Mouse (Mus musculus) ovary, postnatal 36 days (tissue): ENCODE results near the gene Aip.

ENCODE experiments used
- DNase-seq: peaks from one replicate; pipeline ENCODE4 v3.0.0; 2022; ENCODE audit warnings: low spot score, mixed read lengths

Aip gene

DNA sequence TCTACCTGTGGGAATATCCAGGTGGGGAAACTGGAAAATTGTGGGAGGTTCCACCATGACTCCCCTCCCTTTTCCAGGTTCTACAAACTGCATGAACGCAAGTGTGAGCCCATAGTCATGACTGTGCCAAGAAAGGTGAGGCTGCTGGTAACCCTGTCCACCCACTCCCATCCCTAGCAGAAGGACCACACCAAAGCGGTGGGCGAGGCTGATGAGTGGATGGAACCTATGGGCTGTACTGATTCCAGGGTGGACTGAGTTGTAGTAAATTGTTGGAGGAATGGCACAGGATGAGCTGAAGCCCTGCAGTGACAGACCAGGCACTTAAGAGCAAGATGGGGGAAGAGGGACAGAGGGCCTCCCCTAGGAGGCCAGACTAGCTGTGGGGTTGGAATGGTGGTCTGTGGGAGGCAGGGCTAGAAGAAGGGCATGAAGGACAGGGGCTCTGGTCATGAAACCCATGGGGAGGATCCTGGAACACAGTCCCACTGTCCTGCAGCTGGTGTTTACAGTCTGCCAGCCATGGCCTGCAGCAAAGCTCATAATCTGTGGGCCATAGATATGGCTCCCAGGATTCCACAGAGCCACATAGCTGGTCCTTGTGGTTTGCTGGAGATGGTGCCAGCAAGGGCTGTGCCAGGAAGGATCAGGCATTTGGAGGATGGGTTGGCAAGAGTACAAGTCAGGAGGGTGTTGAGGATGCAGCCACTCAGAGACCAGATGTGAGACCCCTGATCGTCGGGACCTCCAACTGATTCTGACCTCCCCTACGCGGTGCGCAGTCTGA lies 27.0 kb upstream of the Aip start:
- no peak for DNase-seq

DNA sequence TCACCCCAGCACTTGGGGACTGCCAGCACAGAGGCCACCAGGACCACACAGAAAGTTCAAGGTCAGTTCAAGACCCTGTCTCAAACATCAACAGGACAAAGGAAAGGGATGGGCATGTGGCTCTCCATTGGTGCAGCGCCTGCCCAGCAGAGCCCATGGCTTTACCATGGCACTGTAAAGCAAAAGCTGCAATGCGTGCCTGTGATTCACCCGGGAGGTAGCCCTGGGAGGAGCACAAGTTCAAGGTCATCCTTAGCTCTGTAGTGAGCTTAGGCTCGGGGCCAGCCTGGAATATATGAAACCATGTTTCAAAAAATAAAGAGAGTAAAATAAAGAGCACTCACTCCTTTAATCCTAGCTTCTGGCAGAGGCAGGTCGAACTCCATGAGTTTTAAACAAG lies 26.2 kb upstream of the Aip start:
- no peak for DNase-seq

DNA sequence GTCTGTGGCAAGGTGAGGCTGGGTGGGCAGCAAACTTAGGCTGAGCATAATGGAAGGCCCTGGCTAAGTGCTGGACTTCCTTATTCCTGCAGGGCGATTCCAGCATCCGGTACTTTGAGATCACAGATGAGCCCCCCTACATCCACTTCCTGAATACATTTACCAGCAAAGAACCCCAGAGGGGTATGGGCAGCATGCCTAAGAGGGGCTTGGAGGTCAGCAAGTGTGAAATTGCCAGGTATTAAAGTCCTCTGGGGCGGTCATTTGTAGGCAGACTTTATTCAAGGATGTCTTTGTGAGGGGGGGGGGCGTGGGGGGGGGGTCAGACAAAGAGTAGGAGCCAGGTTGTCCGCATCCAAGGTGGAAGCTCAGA lies 25.8 kb upstream of the Aip start:
- DNase-seq = no peak

DNA sequence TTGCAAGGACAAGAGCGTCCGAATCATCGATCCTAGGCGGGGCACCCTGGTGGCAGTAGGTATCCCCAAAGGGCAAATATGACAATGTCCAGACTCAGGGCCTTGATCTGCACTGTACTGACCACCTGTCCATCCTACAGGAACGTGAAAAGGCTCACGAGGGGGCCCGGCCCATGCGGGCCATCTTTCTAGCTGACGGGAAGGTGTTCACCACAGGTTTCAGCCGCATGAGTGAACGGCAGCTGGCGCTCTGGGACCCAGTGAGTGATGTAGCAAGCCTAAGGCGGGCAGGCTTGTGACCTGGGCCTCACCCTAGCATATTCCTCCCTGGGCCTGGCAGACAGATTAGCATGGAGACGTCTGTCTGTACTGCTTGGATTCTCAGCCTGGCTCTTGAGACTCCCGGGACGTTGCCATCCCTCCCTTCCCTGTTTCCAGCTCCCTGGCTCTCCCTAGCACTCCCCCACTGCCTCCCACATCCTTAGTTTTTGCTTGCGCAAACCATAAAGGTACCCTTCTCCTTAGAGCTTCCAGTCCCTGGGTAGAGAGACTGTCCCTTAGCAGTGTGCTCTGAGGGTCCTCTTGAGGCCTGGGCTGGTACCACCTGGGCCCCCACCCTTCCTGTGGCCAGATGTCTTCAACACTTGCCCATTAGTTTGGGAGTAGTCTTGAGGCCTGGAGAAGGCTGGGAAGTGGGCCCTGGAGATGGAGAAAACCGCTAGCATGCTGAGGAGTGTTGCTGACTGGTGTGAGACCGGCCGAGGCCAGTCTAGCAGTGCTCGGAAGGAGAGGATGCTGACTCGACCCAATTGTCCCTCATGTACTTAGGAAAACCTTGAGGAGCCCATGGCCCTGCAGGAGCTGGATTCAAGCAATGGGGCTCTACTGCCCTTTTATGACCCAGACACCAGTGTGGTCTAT lies 25.2 kb upstream of the Aip start:
- no peak for DNase-seq

DNA sequence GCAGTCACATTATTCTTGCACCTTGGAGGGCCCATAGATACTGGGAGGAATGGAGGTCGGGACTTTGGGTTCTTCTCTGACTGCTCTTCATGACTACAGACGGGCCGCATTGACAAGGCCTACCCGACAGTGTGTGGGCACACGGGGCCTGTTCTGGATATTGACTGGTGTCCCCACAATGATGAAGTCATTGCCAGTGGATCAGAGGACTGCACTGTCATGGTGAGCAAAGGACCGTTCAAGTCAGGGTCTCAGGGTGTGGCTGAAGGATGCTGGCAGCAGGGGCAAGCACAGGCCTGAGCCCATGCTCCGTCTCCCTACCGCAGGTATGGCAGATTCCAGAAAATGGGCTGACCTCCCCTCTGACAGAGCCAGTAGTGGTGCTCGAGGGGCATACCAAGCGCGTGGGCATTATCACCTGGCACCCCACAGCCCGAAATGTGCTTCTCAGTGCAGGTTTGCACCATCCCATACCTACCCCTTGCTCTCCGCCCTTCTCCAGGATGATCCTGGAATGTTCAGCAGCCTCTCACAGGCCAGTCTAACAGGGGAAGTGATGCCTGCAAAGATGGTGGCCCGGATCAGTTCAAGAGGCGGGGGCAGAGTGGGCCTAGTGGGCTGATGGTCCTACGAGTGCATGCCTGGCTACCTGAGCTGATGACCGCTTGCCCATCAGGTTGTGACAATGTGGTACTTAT lies 24.3 kb upstream of the Aip start:
- no peak for DNase-seq

DNA sequence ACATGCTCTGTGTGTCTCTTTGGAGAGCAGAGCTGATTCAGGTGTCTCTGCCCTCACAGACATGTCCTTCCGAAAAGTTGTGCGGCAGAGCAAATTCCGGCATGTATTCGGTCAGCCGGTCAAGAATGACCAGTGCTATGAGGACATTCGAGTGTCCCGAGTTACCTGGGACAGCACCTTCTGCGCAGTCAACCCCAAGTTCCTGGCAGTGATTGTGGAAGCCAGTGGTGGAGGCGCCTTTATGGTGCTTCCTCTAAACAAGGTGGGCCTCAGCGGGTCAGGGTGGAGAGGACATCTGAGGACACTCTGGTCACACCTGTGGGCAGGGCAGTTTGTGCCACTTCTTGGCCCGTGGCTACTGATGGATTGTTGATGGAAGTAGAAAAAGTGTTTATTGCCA lies 23.6 kb upstream of the Aip start:
- no peak for DNase-seq

DNA sequence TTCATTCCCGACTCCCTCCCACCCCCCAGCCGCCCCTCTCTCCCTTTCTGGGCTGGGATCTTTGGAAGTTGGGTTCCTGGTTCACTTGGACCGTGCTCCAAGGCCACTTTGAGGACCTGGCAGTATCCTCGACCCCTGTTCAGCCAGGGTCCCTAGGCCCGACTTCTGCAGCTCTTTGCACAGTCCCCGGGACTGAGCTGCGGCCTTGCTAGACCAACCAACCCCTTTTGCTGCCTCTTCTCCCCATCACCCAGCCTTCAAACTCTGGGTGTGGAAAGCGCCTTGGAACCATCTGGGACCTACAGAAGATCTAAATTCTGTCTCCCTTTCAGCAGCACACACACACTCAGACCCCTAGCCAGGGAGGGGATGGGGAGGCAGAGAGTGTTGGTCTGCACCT lies 23.2 kb upstream of the Aip start:
- no peak for DNase-seq

DNA sequence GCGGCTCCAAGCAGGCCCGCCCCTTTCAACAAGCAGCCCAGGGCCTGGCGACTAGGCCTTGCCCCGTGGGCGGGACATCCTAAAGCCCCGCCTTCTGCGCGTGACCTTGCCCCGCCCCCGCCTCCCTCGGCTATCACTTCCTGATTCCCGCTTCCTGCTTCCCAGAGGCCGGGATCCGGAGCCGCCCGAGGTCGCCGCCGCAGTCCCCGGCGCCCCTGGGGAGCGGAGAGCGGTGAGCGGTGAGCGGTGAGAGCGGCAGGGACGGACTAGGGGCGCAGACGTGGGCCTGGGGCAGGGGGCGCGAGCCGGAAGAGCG lies 22.8 kb upstream of the Aip start, which contains the start of gene Coro1b:
Gene Coro1b, plus strand, starts transcription at position 129 of the 316 bp plus-strand sequence.
- peak; percentile 99 for DNase-seq

DNA sequence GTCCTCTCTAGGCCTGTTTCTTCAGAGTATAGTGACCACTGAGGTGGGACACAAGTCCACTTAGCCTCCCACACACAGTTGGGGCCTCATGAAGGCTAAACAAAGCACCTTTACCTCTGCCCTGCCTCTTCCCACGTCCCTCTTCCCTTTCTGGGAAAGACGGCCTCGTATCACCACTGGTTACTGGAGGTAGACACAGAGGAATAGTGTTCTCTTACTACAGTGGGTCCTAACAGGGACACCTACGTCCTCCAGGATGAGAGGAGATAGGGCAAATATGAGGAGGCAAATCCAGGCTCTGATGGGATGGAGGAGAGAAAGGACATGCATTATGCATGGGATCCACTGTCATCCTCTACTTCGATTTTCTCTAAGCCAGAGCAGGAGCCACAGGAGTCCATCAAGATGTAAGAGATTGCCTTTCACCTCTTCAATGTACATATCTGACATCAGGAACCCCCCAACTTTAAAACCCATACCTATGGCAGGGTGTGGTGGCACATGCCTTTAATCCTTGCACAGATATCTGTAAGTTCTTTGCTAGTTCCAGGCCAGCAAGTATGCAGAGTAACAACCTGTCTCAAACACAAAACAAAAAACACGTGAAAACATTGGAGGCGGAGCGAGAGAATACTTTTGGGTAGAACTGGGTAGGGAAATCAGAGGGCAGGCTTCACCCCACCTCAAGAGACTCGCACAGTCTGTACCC lies 22.3 kb upstream of the Aip start:
- DNase-seq = no peak

DNA sequence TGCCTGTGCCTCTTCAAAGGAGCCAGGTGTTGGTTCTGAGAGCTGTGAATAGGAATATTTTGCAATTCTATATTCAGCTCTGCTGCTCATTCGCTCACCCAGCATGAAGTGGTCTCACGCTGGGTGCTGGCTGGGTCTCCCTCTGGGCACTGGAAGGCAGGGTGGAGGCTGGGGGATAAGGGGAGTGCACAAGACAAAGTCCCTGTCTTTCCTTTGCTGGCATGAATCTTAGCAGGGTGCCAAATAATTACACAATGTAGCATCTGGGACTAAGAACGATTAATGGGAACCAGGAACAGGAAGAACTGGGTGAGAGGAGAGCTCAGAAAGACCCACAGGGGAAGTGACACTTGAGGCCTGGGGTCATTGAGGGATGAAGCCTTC lies 21.4 kb upstream of the Aip start:
- no peak for DNase-seq

DNA sequence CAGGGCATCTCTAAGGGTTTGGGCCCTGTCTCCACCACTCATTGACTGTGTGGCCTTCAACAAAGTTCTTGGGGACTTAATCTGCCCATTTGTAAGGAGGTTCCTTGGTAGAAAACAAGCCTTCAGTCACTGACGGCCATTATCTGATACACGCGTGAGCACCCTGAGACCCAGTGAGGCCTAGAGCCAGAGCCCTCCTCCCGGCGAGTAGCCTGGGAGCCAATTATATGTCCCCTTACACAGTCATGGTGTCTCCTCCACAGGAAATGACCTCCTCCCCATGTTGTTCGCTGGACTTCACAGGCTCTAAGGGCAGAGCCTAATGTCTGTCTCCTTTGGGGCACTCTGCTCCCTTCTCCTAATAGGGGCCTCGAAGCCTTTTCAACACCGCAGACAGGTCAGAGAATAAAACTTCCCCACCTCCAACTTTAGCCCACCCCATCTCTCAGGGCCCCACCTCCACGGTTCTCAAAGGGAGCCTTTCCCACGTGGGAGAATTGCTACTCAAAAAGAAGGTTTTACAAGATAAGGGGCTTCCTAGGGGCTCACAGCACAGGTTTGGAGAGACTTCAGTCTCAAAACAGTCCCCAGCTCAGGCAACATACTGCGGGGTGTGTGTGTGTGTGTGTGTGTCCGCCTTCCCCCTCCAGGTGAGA lies 20.8 kb upstream of the Aip start:
- DNase-seq = no peak

DNA sequence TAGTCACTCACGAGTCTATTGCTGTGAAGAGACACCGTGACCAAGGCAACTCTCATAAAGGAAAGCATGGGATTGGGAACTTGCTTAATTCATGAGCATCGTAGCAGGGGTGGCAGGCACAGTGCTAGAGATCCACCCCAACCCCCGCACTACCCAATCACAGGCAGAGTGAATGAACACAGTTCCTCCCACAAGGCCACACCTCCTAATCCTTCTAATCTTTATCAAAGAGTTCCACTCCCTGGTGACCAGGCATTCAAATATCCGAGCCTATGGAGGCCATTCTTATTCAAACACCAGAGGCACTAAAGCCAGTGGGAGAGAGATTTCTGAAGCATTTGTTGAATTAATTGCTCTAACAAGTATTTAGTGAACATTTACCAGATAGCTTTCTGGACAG lies 20.3 kb upstream of the Aip start:
- DNase-seq = no peak

DNA sequence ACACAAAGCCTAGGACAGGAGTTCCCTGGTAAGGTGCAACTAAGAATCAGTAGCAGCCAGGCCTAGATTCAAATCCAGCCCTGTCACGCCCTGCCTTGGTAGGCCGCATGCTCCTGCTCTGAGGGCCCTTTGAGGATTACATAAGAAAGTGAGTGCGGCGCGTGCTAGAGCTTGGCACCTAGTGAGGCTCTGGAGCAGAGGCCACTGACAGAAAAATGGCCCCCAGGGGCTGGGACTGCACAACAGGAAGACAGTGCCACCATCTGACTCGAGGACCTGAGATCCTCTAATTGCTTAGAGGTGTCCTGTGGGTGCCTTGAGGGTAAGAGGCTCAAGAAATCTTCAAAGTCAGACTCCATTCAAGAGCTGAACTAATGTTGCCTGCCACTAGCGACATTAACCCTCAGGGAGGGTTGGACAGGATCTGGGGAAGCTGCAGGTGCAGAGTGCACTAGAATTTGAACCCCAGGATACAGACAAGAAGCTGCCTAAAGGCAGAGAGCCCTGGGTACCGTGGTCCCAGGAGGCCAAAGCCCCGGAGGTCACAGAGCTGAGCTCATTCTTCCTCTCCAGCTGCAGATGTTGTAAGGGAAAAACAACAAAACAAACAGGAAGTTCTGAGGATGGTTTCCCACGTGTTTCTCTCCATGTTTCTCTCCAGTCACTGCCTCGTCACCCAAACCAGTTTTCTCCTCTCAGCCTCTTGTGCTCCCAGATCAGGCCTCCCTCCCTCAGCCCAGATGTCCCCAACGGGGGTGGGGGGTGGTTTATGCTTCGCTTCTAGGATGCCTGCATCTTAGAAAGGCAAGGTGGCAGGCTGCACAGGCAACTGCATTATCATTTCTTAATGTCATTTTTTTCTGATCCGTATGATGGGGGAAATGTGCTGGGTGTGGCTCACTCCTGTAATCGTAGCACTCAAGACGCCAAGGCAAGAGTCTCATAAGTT lies 19.2 kb upstream of the Aip start:
- peak; percentile 11 for DNase-seq

DNA sequence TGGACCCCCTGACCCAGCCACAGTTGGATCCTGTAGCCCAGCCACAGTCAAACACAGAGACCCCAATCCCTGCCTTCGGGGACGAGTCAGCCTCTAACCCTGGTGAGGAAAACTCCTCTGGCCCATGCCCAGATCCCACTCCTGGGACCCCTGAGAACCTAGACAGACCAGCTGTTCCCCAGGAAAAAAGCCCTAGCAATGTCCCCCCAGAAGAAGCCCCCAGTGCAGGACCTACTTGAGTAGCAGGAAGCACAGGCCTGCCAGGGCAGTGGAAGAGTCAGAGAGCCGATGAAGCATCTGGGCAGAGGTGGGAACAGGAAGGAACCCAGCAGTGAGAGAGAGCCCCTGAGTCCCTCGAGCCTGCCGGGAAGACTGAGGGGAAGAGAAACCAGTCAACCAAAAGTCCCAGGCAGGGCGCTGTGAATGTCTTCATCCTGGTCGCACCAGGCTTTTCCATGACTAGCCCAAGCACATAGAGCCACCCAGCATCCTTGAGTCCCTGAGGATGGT lies 18.2 kb upstream of the Aip start, which contains the start of gene Cabp4:
Gene Cabp4, minus strand, starts transcription at position 275 of the 510 bp plus-strand sequence.
- no peak for DNase-seq

DNA sequence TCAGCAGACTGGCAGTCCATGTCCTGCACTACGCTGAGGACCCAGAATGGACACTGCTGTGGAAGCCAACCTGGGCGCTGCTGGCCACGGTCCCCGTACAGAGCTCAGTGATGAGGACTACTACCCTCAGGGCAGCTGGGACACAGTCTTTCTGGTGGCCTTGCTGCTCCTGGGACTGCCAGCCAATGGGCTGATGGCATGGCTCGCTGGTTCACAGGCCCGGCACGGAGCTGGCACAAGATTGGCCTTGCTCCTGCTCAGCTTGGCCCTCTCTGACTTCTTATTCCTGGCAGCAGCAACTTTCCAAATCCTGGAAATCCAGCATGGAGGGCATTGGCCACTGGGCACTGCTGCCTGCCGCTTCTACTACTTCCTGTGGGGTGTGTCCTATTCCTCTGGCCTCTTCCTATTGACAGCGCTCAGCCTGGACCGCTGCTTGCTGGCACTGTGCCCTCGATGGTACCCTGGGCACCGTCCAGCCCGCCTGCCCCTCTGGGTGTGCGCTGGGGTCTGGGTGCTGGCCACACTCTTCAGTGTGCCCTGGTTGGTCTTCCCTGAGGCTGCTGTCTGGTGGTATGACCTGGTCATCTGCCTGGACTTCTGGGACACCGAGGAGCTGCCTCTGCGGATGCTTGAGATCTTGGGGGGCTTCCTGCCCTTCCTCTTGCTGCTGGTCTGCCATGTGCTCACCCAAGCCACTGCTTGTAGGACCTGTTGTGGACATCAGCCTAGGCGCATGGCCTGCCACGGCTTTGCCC lies 16.9 kb upstream of the Aip start:
- no peak for DNase-seq

DNA sequence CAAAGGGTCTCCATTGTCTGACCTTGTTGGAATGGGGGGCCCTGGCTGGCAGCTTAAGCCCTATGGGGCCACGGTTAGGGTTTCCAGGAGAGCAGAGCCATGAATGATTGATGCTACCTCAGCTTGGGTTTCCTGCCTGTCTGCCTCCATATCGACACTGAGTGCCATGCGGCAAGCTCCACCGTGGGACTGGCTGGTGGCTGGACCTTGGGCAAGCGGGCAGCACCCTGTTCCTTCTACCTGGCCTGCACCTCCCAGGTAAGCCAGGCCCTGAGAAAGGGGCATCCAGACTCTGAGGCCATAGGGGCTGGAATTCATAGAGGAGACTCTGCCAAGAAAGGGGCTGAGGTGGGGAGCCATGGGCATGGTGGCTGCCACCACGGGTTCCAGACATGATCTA lies 14.5 kb upstream of the Aip start:
- DNase-seq = no peak

DNA sequence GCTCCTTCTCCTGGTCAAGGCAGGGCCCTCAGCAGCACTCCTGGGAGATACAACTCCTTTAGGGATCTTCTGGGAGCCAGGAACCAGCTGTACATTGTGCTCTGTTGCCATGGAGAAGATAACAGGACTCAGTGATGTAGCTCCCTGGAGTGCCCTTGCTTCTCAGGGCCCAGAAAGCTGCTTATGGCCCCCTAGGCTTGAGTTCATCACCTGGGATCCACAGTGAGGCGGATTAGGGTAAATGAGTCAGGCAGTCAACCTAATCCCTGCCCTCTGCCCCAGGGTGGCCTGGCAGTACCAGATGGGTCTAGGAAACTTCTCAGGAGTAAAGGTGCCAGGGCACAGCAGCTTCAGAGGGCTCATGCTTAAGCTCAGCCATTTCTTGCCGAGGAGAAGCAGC lies 13.8 kb upstream of the Aip start, which contains the start of gene Gpr152:
Gene Gpr152, plus strand, starts transcription at position 342 of the 400 bp plus-strand sequence.
- no peak for DNase-seq

DNA sequence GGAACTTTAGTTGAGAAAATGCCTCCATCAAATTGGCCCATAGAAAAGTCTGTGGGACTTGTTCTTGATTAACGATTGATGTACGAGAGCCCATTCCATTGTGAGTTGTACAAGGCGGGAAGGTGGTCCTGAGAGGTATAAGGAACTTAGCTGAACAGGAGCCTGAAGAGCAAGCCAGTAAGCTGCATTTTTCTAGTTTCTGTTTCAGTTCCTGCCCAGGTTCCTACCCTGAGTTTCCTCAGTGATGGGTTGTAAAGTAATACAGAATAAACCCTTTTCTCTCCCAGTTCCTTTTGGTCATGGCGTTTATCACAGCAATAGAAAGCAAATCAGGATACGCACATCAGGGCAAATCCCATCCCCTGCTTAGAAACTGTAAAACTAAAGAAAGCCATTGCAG lies 12.3 kb upstream of the Aip start:
- no peak for DNase-seq

DNA sequence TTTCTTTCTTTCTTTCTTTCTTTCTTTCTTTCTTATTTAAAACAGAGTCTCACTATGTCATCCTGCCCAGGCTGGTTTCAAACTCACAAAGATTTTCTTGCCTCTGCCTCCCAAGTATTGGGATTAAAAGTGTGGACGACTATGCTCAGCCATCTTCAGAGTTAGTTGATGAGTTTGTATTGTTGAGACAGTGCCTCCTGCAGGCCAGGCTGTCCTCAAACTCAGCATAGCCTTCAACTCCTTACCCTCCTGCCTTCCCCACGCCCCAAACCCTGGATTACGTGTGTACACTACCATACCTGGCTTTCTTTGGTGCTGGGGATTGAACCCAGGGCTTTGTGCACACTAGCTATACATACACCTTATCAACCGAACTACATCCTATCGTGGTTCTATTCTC lies 10.8 kb upstream of the Aip start:
- no peak for DNase-seq
